Mouse (Mus musculus) intestine, postnatal 0 days (tissue): ENCODE measurements at regions not wholly inside any gene's neighbourhood (a gene's known extent, or its start where the extent isn't known, plus 50 kb on each side); places are given as distances from the start of the nearest gene placed in this dataset.
"Not testable (repeated sequence)": the region's sequence is repeated elsewhere in the genome, so short reads cannot be mapped to it uniquely, and the experiment has no call there.

Source experiments
- ATAC-seq: fragments of 200-750 bp; cut with Nextera tagmentation; 2 replicates; pipeline ENCODE4 v1.8.0; 2017; ENCODE audit warnings: mild to moderate bottlenecking, moderate TSS enrichment, moderate library complexity
- H3K27ac ChIP-seq: fragments of 300-500 bp; sonication (generic); 2 replicates; pipeline ENCODE4 v1.5.1; 2014; ENCODE audit warnings: mild to moderate bottlenecking, low read depth, low read length, moderate library complexity
- H3K27me3 ChIP-seq: fragments of 300-500 bp; sonication (generic); replicated peaks from 2 replicates; pipeline ENCODE4 v1.6.1; 2014; ENCODE audit warnings: low read length, mixed read lengths; ENCODE audit not compliant: control insufficient read depth, insufficient read depth
- H3K36me3 ChIP-seq: fragments of 300-500 bp; sonication (generic); 2 replicates; pipeline ENCODE4 v1.6.1; 2014; ENCODE audit warnings: mild to moderate bottlenecking, moderate library complexity; ENCODE audit not compliant: control insufficient read depth, insufficient read depth
- H3K4me1 ChIP-seq: fragments of 300-500 bp; sonication (generic); replicated peaks from 2 replicates; pipeline ENCODE4 v1.6.1; 2014; ENCODE audit warnings: antibody characterized with exemption, low read length, mixed read lengths; ENCODE audit not compliant: control insufficient read depth, insufficient read depth
- H3K4me2 ChIP-seq: fragments of 300-500 bp; sonication (generic); replicated peaks from 2 replicates; pipeline ENCODE4 v1.6.1; 2014; ENCODE audit warnings: low read depth, mild to moderate bottlenecking, moderate library complexity
- H3K4me3 ChIP-seq: fragments of 300-500 bp; sonication (generic); 2 replicates; pipeline ENCODE4 v1.5.1; 2014; ENCODE audit warnings: low read depth, low read length
- H3K9ac ChIP-seq: fragments of 300-500 bp; sonication (generic); 2 replicates; pipeline ENCODE4 v1.6.1; 2014; ENCODE audit warnings: mild to moderate bottlenecking, low read depth, low read length
- H3K9me3 ChIP-seq: fragments of 300-500 bp; sonication (generic); 2 replicates; pipeline ENCODE4 v1.6.1; 2016; ENCODE audit warnings: mixed run types; ENCODE audit not compliant: control insufficient read depth
- CTCF ChIP-seq: sonication (generic); IDR thresholded peaks from 2 replicates; pipeline ENCODE4 v1.5.1; 2016; ENCODE audit warnings: low read depth, mild to moderate bottlenecking, control low read depth, antibody characterized with exemption, moderate library complexity
- WGBS: fragments of 180-500 bp; shearing (Covaris S2); extraction: QIAGEN DNeasy Blood & Tissue Kit; methylation state at CpG from one replicate; pipeline ENCODE4 v1.1.7; 2014; 5-methylcytosine and 5-hydroxymethylcytosine counted together

DNA sequence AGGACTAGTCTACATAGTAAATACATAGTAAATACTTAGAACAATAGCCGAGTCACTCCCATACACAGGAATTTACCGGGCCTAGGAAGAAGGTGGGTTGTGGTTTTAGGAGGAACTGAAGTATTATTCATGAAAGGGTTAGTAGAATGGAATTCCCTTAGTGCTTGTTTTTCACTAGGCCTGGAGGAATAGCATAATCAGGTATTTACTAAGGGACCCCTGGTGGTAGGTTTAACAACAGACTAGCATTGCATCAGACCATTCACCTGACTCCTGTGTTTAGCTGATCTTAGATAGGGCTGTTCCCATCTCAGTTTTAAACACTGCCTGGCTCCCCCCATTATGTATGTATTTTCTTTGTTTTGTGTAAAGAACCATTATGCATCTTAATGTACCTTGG, 339.0 kb downstream of the Dync2h1 start:
- H3K36me3 ChIP-seq, H3K27me3 ChIP-seq, ATAC-seq, H3K4me1 ChIP-seq, H3K9me3 ChIP-seq, H3K9ac ChIP-seq, H3K4me2 ChIP-seq, H3K4me3 ChIP-seq, H3K27ac ChIP-seq: not testable (repeated sequence)
- WGBS: 93% methylated on average over 2 of the region's 2 CpGs

DNA sequence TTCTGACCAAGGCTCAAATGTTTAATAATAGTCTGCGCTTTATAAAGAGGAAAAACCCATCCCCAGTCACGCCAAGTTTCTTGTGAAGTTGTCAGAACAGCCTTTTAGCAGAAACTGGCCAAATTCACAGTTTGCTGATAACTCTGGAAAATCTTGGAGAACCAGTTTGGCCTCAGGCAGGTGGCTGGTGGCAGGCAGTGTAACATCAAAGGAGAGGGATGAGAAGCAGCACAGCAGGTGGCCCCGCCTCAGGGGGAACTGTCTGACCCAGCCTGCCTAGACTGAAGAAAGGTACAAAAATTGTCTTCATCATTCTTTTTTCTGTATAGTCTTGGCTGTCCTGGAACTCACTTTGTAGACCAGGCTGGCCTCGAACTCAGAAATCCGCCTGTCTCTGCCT, 349.3 kb downstream of the Dync2h1 start:
- ATAC-seq, H3K27ac ChIP-seq, H3K4me1 ChIP-seq, H3K4me2 ChIP-seq, H3K9ac ChIP-seq, H3K36me3 ChIP-seq, H3K27me3 ChIP-seq, H3K9me3 ChIP-seq, H3K4me3 ChIP-seq: not testable (repeated sequence)
- WGBS: 61% methylated on average over 5 of the region's 5 CpGs

DNA sequence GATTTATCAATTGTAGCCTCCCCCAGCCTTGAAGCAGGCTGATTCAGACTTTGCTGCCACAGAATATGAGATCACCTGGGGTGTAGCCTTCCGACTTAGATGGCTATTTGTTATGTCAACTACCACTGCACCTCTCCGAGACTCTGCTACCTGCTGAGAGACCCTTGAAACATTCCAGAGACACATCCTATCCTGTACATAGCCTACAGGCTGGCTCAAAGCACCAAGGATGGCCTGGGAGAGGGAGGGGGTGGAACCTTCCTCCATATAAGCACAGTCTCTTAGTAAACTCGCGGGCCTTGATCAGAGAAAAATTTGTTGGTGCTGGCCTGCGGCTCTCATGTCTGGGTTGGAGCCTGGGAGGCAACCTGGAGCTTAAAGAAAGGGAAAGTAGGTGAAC, 349.8 kb downstream of the Dync2h1 start:
- ATAC-seq: no peak
- no peak overlapping the region for H3K4me2 ChIP-seq
- WGBS: 45% methylated on average over 5 of the region's 5 CpGs
- H3K9ac ChIP-seq: no peak overlapping the region
- H3K4me3 ChIP-seq: no peak overlapping the region
- no peaks in the 10 kb centered on the region for H3K36me3 ChIP-seq
- no peaks in the 10 kb centered on the region for H3K4me1 ChIP-seq
- no peaks in the 10 kb centered on the region for H3K9me3 ChIP-seq
- H3K27ac ChIP-seq: no peak overlapping the region
- no peaks in the 10 kb centered on the region for H3K27me3 ChIP-seq
- no peak for TF ChIP-seq CTCF

DNA sequence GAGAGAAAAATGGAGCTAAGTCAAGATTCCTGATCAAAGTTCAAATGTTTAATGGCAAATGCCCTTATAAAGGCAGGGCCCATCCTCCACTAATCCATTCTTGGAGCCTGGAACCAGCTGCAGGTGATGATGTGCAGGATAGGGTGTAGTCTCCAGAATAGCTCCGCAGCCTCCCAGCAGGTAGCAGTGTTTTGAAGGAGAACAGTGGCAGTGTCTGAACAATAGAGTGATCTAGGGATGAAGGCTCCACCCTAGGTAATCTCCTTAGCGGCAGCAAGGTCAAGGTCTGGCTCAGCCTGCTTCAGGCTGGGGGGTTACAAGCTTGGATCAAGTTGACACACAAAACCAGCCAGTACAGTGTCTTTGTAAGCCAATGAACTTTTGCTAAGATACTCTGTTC, 351.4 kb downstream of the Dync2h1 start:
- no peaks in the 10 kb centered on the region for H3K9me3 ChIP-seq
- 44% methylated on average over 2 of the region's 2 CpGs for WGBS
- no peak overlapping the region for H3K9ac ChIP-seq
- H3K27me3 ChIP-seq: no peaks in the 10 kb centered on the region
- no peak overlapping the region for H3K27ac ChIP-seq
- ATAC-seq: no peak
- TF ChIP-seq CTCF: no peak
- H3K4me2 ChIP-seq: no peak overlapping the region
- H3K4me1 ChIP-seq: no peaks in the 10 kb centered on the region
- H3K4me3 ChIP-seq: no peak overlapping the region
- no peaks in the 10 kb centered on the region for H3K36me3 ChIP-seq

DNA sequence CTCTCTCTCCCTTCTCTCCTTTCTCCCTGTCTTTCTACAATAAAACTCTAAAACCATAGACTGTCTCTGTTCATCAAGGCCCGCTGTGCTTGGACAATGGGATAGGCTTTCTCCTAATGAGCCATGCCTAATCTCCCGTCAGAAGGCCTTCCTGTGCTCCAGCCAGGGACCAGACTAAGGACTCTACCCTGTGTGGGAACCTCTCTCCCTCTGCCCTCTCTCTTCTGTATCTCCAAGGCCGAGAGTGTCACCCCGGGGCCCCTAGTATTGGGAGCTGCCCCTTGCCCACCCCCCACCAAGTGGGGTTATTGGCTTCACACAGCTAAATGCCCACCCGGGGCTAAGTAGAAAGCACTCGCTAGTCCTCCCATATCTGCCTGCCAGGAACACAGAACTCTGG, 352.6 kb downstream of the Dync2h1 start:
- whole genome bisulfite sequencing: 94% methylated on average over 6 of the region's 6 CpGs
- not testable (repeated sequence) for H3K27ac ChIP-seq, ATAC-seq, H3K4me2 ChIP-seq, H3K4me1 ChIP-seq, H3K9me3 ChIP-seq, H3K36me3 ChIP-seq, H3K9ac ChIP-seq, H3K4me3 ChIP-seq, H3K27me3 ChIP-seq

DNA sequence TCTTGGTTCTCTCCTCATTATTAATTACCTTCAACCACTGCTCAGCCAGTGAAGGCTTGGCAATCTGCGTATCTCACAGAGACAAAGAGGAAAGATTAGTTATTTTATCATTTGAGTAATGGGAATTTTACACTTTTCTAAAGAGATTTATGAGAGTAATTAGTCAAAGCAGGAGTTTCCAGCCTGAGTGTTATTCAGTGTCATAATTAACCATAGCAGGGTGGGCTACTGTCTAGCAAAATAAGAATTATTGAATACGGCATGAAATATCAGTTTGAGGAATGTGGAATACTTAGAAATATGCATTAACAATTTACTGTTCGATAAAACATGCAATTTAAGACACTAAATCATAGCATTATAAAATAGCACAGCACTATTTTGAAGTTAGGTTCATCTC, 357.7 kb downstream of the Dync2h1 start:
- Histone ChIP-seq H3K27ac (no peak overlapping the region), H3K9me3 (no peaks in the 10 kb centered on the region), H3K36me3 (no peaks in the 10 kb centered on the region), H3K4me2 (no peak overlapping the region), H3K27me3 (no peaks in the 10 kb centered on the region), H3K4me3 (no peak overlapping the region), H3K9ac (no peak overlapping the region), H3K4me1 (no peaks in the 10 kb centered on the region)
- 75% methylated on average over 3 of the region's 3 CpGs for WGBS
- TF ChIP-seq CTCF: no peak
- no peak for ATAC-seq

DNA sequence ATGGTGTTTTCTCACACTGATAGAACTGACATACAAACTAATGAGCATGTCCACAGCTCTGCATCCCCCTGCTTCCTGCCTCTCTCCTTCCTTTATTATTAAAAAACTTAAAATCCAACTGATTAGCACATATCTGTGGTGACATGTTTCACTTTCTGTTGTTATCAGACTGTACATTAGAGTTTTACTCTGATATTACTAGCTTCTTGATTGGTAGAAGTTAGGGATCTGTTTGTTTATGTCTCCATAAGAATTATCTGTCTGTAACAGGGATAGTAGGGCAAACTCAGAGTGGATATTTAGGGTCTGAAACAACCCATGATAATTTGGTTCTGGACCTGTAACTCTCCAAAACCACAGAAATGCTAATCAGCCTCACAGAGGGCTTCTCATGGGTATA, 358.6 kb downstream of the Dync2h1 start:
- H3K4me1 ChIP-seq: no peaks in the 10 kb centered on the region
- H3K4me2 ChIP-seq: no peak overlapping the region
- H3K27me3 ChIP-seq: no peaks in the 10 kb centered on the region
- no peaks in the 10 kb centered on the region for H3K9me3 ChIP-seq
- H3K27ac ChIP-seq: no peak overlapping the region
- no peak for TF ChIP-seq CTCF
- no peak overlapping the region for H3K4me3 ChIP-seq
- H3K36me3 ChIP-seq: no peaks in the 10 kb centered on the region
- no peak for ATAC-seq
- H3K9ac ChIP-seq: no peak overlapping the region

DNA sequence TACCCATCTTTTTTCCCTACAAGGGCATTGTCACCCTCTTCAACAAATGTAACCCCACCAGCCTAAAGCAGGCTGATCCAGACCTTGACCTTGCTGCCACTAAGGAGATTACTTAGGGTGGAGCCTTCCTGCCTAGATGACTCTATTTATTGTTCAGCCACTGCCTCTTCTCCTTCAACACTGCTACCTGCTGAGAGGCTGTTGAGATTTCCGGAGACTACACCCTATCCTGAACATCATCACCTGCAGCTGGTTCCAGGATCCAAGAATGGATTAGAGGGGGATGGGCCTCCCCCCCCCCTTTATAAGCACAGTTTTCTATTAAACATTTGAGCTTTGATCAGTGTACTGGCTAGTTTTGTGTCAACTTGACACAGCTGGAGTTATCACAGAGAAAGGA, 360.3 kb downstream of the Dync2h1 start:
- not testable (repeated sequence) for H3K4me1 ChIP-seq, H3K27ac ChIP-seq, ATAC-seq, H3K4me3 ChIP-seq, H3K36me3 ChIP-seq, H3K4me2 ChIP-seq, H3K27me3 ChIP-seq, H3K9ac ChIP-seq, H3K9me3 ChIP-seq
- WGBS: 71% methylated on average over 1 of the region's 1 CpGs
